Mouse (Mus musculus) activated CD4-positive, CD25-positive, alpha-beta regulatory T cell, adult 4 months (primary cell): ENCODE data around the gene Chn1. TPM values are rescaled to one million over a fixed set of nuclear protein-coding genes. Genes with fewer than 3 reads are reported as not detected.

ENCODE experiments used
- ATAC-seq: one replicate; pipeline ENCODE4 v1.8.0; 2017
- polyA plus RNA-seq, 2 experiments: library from polyadenylated mRNA; unstranded; fragments of 100-300 nt; shearing (Covaris generic); gene quantifications; one replicate each; pipeline ENCODE4 v1.2.1; 2017

Chn1 gene
- polyA plus RNA-seq, 2 experiments from 2014 or later = not detected

DNA sequence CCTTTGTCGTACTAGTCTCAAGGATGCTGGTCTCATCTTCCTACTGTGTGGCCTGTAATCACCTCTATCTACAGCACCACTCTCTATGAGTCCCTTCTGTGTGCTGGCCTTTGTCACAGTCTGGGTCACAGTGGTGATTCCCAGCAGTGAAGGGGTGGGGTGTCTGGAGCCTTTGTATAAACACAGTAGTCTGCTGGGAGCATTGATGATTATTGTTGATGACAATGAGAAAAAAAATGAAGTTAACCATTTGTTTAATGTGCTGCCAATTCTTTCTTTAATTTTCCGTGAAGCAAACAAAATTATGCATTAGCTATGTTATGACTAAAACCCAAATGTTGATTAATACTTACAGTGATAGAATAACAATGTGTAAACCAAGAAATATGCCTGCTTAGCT, 186.2 kb downstream of the Chn1 start:
- ATAC-seq = no peak

DNA sequence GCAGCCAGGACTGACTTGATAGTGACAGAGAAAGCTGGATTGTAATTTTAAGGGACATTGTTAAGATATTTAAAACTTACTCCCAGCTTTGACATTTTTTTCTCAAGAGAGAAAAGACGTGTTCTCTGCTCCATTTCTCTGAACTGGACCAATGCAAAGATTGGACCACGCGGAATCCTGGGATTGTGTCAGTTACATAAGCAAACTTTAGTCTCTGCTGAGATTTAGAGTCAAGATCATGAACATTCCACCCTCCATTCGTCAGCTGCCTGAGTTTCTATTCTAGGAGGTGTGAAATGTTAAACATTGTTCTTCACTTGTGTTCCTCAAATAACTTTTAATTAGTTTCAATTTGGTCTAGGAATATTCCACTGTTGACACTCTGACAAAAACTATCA, 188.0 kb downstream of the Chn1 start:
- ATAC-seq = no peak

DNA sequence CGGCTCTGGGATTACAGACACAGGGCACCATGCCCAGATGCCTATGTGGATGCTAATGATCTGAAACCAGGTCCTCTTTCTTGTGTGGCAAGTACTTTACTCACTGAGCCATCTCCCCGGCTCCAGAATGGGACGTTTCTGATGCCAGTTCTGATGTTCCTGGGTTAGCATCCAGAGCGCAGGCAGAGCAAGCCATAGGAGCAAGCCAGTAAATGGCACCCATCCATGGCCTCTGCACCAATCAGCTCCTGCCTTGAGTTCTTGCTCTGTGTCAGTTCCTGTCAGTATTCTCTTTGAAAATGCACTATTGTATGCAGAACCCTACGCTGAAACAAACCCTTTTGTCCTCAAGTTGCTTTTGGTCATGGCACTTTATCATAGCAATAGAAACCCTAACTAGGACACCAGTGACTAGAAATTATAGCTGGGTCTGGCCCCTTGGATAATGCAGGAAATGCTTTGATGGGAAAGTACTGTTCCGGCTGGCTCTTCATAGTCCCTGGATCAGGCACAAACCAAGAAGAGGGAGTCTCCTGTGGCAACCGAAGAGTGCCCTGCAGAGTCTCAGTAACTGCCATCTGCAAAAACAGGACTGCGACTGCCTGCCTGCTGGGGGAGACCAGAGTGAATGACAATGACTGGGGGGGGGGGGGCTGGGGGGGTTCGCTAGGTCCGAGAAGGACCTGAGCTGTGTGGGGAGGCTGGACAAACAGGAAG, 188.6 kb downstream of the Chn1 start:
- ATAC-seq = no peak

DNA sequence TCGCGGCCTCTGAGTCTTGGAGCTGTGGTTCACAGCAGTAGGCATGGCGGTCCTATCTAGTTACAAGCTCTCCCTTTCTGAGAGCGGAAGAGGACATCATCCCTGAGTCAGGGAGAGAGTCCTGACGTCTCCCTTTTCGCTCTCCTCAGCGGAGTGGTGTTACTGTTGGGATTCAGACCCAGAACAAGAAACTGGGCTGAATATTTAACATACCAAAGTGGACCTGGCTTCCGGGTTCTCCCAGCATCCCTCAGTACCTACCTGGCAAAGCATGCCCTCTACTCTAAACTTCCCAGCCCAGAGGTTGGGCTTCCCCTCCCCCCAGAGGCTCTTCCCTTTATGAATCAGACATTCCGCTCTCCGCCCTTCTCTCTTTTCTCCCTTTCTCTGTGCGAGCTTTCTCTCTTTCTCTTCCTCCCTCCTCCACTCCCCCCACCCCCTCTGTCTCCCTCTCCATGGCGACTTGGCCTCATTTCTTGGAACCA, 189.8 kb downstream of the Chn1 start:
- ATAC-seq = no peak

DNA sequence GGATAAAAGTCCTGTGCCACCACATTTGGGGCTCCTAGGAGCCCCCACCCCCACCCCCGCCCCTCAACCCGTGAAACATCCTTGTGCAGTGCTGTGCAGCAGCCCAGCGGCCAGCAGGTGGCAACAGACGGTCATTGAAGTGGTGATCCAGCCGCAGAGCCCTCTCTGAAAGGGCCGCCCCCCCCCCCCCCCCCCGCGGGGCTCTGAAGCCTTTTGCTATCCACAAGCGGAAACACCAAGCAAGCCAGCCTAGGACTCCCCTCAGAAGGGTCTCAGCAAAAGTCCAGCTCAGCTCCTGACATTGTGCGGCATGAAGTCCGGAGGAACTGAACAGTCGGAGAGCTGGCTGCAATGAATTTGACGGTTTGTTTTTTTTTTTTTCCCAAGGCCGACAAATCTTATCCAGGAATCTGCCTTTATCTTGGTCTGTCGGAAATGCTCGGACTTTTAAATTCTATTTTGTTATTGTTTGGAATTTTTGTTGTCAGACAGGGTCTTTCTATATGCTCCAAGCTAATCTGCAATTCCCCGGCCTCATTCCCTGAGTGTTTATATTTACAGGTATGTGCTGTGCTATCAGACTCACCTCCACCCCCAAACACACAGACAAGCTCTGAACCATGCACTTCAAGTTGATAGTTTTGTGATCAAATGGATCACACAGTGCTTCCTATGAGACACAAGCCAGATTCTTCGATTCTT, 190.3 kb downstream of the Chn1 start:
- ATAC-seq = peak; percentile 57

DNA sequence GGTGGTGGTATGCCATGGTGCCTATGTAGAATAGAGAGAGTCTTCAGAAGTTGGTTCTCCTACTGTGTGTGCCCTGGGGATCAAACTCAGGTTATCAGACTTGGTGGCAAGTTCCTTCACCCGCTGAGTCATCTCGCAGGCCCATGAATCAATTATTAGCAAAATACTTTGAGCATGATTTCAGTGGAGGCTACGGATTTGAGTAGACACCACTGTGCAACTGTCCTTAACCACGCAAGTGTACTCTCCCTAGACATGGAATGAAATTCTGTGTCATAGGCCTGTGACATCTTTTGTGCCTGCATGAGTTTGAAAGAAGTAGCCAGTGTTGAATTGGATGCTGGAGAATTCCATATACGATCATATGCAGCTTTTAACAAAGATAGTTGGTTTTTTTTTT, 194.4 kb downstream of the Chn1 start:
- no peak for ATAC-seq

DNA sequence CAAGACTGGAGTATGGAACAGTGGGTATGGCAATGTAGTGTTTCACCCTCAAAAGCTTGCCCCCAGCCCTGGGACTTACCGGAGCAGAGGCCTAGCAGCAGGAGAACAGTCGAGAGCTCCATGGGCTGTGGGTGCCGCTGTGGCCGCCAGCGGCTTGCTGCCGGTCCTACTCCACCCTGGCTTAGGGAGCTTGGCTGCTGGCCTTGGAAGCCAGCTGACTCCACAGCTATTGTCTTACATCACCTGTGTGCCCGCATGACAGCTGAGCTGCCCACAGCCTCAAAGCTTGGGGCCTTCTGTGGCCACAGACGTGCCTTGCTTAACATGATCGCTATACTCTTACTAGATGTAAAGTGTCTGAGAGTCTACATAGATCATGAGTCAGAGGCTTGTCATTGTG, 195.0 kb downstream of the Chn1 start, which contains the start of gene Chrna1:
Chrna1 (minus strand) TSS at position 173 of the 400 bp plus-strand sequence.
- no peak for ATAC-seq

DNA sequence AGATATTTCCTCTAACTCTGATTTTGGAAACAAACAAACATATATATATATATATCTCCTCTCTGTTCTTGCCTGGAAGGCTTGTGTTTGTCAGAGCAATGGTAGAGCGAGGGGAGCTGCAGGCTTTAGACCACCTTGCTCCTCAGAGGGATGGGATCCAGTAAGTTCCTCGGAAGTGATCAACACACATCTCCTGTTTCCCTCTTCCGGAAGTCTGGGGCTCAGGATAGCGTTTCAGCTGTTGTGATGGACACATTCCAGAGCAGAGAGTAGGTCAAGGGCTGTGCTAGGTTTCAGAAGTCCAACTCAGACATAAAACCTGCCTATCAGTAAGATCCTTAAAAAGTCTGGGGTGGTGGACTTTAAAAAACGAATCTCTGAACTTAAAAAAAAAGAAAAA, 196.0 kb downstream of the Chn1 start:
- no peak for ATAC-seq

DNA sequence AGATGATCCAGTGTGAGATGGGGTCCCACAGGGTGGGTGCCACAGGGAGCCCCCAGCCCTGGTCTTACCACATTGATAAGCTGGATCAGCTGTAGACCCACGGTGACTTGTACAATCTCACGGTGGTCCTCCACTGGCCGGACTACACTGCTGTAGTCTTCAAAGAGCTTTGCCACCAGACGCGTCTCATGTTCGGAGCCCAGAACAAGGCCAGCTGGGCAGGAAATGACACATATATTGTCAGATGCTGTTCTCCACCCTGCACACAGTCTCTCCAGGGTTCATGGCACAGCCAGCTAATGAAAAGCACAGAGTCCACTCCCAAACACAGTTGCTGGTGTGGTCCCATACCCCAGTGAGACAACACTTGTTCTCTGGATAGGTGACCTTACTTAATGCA, 200.7 kb downstream of the Chn1 start:
- no peak for ATAC-seq

DNA sequence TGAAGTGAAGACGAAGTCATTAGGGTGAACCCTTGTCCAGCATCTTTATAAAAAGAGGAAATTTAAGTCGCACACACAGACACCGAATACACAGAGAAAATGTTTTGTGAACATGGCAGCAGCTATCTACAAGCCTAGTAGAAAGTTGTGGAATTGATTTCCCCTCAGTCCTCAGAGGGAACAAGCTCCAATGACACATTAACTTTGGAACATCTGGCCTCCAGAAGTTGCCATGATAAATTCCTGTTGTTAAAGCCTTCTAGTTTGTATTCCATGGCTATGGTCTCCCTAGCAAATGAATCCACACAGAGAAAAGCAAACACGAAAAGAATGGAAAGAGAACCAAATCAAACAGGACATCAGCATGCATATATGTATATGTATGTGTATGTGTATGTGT, 201.6 kb downstream of the Chn1 start:
- ATAC-seq = no peak

DNA sequence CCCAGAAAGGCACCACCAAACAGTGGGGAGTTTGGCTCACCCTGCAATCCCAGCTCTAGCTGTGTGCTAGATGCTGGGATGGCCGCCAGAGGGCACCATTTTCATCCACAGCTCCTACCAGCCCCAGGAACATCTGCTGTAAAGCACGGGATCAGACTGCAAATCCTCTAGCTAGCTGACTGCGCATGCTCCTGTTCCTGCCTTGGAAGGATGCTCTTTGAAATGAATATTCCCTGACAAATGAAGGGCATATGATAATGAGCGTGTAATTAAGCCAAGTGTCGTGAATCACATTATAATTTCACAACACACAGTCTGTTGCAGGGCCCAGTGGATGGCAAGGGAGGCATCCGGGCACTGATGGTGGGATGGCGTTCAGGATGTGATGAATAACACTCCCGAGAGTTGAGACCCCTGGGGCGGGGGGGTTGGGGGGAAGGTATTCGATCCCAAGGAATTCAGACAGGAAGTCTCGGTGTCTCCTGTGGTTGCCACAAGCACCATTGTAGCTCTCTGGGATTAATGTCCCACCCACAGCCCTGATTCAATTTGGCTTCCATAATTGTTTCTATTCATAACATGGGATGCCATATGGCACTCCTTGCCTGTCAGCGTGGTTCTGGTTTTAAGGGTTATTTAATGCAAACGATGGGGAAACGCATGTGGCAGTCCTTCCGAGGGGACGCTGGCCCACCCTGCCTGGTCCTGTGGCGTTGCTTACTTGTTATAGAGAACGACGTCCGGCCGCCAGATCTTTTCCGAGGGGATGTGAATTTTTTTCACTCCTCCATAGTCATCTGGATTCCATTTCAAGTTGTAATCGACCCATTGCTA, 202.4 kb downstream of the Chn1 start:
- no peak for ATAC-seq

DNA sequence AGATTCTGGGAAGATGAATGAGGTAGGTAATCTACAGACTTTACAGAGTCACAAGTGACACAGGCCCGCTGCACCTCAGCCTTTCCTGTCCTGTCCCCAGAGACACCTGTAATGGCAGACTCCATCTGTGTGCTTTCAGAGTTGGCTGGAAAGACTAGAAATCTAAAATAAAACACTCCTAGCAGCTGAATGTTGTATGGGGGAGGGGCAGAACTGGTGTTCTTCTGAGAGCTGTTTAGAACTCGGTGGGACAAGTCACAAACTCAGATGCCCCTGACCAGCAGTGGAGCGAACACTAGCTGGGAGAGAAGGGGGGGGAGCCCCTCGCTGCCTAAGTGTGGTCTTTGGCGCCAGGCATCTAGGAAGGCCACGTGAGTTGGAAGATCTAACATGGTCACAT, 203.2 kb downstream of the Chn1 start:
- ATAC-seq = no peak

DNA sequence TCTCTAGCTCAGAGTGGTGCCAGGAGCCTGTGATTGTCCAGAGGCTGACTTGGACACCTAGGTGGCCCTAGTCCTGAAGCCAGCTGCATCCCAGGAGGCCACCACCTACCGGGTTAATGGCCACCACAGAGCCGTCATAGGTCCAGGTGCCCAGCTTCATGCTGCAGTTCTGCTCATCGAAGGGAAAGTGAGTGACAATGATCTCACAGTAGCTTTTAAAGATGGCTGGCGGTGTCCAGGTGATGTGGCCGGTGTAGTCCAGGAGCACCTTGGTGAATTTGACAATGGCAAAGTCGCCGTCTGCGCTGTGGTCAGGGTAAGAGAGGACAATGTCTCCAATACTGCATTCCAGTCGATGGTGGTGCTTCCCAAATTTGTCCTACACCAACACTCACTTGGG, 203.8 kb downstream of the Chn1 start:
- no peak for ATAC-seq

DNA sequence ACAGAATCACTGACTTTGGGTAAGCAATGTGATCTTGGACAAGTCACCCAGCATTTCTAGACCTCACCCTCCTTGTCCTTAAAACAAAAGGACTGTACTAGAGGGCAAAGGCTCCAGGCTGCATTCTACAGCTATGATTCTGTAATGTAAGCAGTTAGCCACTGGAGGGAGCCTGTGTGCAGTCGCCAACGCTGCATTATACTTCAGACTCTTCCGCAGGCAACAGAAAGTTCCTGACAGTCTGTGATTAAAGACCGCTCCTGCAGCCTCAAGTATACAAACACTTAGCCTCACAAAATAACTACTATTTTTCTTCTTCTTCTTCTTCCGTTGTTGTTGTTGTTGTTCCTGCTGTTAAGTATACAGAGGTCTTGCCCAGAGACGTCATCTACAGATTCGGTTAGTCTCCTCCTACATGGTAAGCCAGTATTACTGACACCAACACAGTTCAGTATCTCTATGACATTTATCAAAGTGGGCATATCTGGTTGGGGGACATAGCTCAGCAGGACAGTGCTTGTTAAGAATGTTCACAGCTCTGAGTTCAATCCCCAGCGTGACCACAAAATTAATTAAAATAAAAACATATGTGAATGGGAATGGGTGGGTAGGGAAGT, 208.0 kb downstream of the Chn1 start:
- peak; percentile 90 for ATAC-seq

DNA sequence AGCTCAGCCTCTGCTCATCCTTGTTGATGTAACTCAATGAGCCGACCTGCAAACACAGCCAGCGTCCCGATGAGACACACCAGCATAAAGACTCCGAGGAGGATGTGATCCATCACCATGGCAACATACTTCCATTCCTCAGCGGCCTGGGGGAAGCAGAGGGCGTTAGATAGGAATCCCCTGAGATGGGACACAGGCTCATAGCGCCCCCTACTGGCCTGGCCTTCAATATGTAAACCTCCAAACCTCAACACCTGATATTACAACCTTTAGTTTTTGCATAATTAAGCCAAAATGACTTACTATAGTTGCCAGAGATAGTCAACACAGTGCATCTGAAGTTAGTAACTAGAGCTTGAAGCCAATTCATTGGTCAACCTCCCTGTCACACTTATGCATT, 209.0 kb downstream of the Chn1 start:
- no peak for ATAC-seq

DNA sequence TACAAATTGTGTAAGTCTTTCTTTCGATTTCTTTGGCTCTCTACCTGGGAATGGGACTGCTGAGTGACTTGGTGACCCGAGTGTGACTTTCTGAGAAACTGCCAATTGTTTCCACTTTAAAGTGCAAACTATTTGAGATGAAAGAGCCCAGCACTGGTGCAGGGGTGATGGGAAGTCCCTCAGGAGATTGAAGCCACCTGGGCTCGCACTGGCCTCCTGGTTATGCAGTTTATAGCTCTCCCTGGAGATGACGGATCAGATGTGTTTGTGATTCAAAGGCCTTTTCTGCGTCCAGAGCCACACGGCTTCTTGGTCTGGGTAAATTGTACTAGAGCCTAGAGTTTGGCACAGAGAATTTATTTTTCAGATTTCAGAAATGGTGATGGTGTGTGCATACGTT, 211.5 kb downstream of the Chn1 start:
- ATAC-seq = no peak

DNA sequence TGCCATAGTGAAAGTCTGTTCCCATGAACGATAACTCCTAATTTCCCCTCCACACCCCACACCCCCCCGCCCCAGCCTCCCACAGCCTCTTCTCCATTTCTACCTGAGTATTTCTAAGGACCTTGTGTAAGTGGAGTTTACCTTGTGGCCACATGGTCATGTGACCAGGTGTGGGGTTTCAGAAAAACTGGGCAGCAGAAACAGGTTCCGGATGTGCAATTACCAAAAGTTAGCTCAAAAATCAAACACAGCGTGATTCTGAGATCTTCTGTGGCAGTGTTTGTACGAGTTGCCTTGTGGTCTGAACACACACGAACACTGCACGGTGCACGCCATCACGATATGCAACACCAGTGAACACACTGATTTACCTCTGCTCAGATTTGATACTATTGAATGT, 212.5 kb downstream of the Chn1 start:
- no peak for ATAC-seq

DNA sequence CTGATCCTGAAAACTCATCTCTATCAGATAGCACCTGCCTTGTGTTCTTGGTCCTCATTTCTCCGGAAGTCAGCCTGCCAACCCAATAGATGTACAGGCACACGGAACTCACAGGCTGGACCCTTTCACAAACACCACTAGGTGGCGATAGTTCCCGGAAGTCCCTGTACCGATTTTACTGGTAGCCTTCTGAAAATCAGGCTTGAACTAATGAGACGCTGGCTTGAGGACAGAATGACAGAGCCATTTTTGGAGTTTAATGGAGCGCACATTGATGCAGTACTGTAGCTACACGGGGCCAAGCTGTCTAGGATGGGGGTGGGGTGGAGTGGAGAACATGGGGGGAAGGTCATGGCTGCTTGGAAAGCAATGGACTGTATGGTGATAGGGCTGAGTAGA, 213.5 kb downstream of the Chn1 start:
- ATAC-seq = peak; percentile 76

DNA sequence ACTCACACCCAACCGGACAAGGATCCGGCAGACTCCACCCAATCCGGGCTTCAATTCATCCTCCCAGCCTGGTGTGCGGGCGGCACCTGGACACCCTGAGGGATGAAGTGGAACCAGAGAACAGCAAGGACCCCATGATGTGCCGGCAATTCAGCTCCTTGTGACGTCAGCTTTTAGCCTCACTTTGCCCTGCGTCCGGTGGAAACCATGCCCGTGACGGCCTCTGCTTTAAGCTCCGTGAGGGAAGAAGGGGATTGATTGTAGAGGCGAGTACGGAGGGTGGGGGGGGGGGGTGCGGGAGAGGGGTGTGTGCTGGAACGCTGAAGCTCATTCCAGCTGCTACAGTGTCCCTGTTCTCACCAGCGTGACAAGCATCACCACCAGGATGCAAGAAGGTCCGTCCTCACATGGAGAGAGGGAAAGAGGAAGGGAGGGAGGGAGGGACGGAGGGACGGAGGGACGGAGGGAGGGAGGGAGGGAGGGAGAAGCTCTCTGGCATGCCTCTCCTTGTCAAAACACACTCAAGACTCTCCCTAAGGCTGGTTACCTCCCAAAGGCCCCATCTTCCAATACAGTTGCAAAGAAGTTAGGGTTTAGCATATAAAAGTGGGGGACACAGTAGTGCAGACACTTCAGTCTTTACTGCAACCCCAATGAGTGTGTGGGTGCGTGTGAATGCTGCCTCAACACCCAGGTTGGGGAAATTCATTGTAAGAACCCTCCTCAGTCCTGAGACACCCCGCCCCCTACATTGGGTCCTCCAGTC, 214.1 kb downstream of the Chn1 start:
- no peak for ATAC-seq
